Mouse (Mus musculus) limb, embryonic 13.5 days (tissue): ENCODE measurements around the gene Ctsa. TPM values are rescaled to one million over a fixed set of nuclear protein-coding genes. Genes with fewer than 3 reads are reported as not detected.

Source experiments
- polyA plus RNA-seq: library from polyadenylated mRNA; unstranded; fragments of >200 nt; fragmentation: Nextera tagmentation; extraction: Ambion mirVana; gene quantifications from 2 replicates; pipeline ENCODE4 v1.2.1, GENCODE M21; 2015

Ctsa gene
- polyA plus RNA-seq, 1 experiment from 2014 or later, result 135 TPM

Other genes starting within 250 kb of the Ctsa start
- not detected in 2 replicates for gene Wfdc6a, start 247.4 kb upstream of the Ctsa start, polyA plus RNA-seq
- gene Eppin, start 239.3 kb upstream of the Ctsa start, polyA plus RNA-seq, result not detected in 2 replicates
- not detected in 2 replicates for gene Wfdc6b, start 219.4 kb upstream of the Ctsa start, polyA plus RNA-seq
- gene Wfdc8, start 219.2 kb upstream of the Ctsa start, polyA plus RNA-seq, result not detected in 2 replicates
- gene Wfdc16, start 194.1 kb upstream of the Ctsa start, polyA plus RNA-seq, result not detected in 2 replicates
- not detected in 2 replicates for gene Wfdc10, start 176.8 kb upstream of the Ctsa start, polyA plus RNA-seq
- not detected in 2 replicates for gene Wfdc9, start 176.3 kb upstream of the Ctsa start, polyA plus RNA-seq
- gene Wfdc11, start 158.8 kb upstream of the Ctsa start, polyA plus RNA-seq, result not detected in 2 replicates
- gene Wfdc13, start 147.8 kb upstream of the Ctsa start, polyA plus RNA-seq, result 0.18 and 0.36 TPM in 2 replicates
- gene Spint4, start 134.4 kb upstream of the Ctsa start, polyA plus RNA-seq, result not detected in 2 replicates
- not detected in 2 replicates for gene Spint5, start 117.6 kb upstream of the Ctsa start, polyA plus RNA-seq
- 0.69 and 0.87 TPM in 2 replicates for gene Wfdc3, start 86.9 kb upstream of the Ctsa start, polyA plus RNA-seq
- 80.6 and 85.1 TPM in 2 replicates for gene Dnttip1, start 86.9 kb upstream of the Ctsa start, polyA plus RNA-seq
- gene Ube2c, start 63.0 kb upstream of the Ctsa start, polyA plus RNA-seq, result 432 and 450 TPM in 2 replicates
- 190 and 195 TPM in 2 replicates for gene Tnnc2, start 52.9 kb upstream of the Ctsa start, polyA plus RNA-seq
- 26.3 and 27.6 TPM in 2 replicates for gene Snx21, start 47.0 kb upstream of the Ctsa start, polyA plus RNA-seq
- 17.5 and 17.6 TPM in 2 replicates for gene Acot8, start 28.0 kb upstream of the Ctsa start, polyA plus RNA-seq
- 6.8 and 7.2 TPM in 2 replicates for gene Zswim3, start 27.8 kb upstream of the Ctsa start, polyA plus RNA-seq
- gene Zswim1, start 10.2 kb upstream of the Ctsa start, polyA plus RNA-seq, result 17.8 and 18.2 TPM in 2 replicates
- not detected in 2 replicates for gene Spata25, start 4.3 kb upstream of the Ctsa start, polyA plus RNA-seq
- 6.7 and 7.1 TPM in 2 replicates for gene Neurl2, start 583 bp downstream of the Ctsa start, polyA plus RNA-seq
- 36.7 and 44.0 TPM in 2 replicates for gene Pltp, start 24.8 kb downstream of the Ctsa start, polyA plus RNA-seq
- 87.4 and 88.4 TPM in 2 replicates for gene Pcif1, start 46.4 kb downstream of the Ctsa start, polyA plus RNA-seq
- gene Zfp335, start 78.9 kb downstream of the Ctsa start, polyA plus RNA-seq, result 13.5 and 15.2 TPM in 2 replicates
- 5.5 and 7.1 TPM in 2 replicates for gene Mmp9, start 107.9 kb downstream of the Ctsa start, polyA plus RNA-seq
- 1.00 and 1.2 TPM in 2 replicates for gene Slc12a5, start 127.9 kb downstream of the Ctsa start, polyA plus RNA-seq
- gene Ncoa5, start 202.0 kb downstream of the Ctsa start, polyA plus RNA-seq, result 92.3 and 99.1 TPM in 2 replicates
- gene Cd40, start 222.8 kb downstream of the Ctsa start, polyA plus RNA-seq, result 7.5 and 8.4 TPM in 2 replicates